In the genomic region with DNA sequence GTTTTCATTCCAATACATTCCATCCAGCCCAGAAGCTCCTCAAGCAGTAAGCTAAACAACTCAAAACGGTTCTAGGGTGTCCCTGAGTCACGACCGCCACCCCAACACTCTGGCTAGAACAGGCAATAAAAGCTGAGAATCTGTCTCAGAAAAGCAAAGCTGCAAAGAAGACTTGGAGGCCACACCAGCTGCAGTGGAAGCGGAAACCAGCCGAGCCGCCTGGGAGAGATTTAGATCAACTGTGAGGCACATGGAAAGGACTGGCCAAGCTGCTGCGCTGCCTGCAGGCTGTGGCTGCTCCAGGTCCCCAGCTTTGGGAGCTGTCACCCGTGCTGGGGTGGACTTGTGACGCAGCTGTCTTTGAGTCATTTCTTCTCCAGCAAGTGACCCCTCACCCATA, we compare ENCODE assay signal across 19 mouse cellular contexts. TPM values are rescaled to one million over a fixed set of nuclear protein-coding genes. Genes with fewer than 3 reads are reported as not detected.
DNase-seq lines count a peak whose midpoint lies in the region; ATAC-seq and TF ChIP-seq lines count a peak whose summit lies in the region.
"Had no signal": no experiment of that assay in that cellular context is flagged by ENCODE, and none has a peak within 500 bp of the region (broad histone marks: within the 10 kb centered on the region; RNA-seq: fewer than 3 reads in every experiment).

No protein-coding gene starts in this region.

- no peak for TF ChIP-seq CTCF in kidney, postnatal 0 days (IDR thresholded peaks at IDR 0.05; ENCODE audit: low read depth)

- H3K27me3 ChIP-seq in kidney, postnatal 0 days (ENCODE audit: insufficient read depth, low read length), result no peaks in the 10 kb centered on the region
- H3K27me3 ChIP-seq in hindbrain, embryonic 16.5 days (replicated peaks; ENCODE audit: control insufficient read depth, insufficient read depth, low read length), result no peaks in the 10 kb centered on the region
- no peaks in the 10 kb centered on the region for H3K27me3 ChIP-seq in hindbrain, embryonic 12.5 days
- H3K27me3 ChIP-seq: embryonic facial prominence, embryonic 15.5 days; forebrain, embryonic 15.5 days; midbrain, embryonic 12.5 days had no signal

- H3K27ac ChIP-seq in kidney, postnatal 0 days, result no peak overlapping the region
- no peak overlapping the region for H3K27ac ChIP-seq in hindbrain, embryonic 16.5 days (ENCODE audit: low read depth, low read length)
- no peak overlapping the region for H3K27ac ChIP-seq in hindbrain, embryonic 12.5 days
- H3K27ac ChIP-seq: embryonic facial prominence, embryonic 15.5 days; forebrain, embryonic 15.5 days; gastrocnemius, adult 2 months; hindbrain, postnatal 0 days; midbrain, embryonic 12.5 days had no signal

- 50% methylated on average over 9 of the region's 9 CpGs for WGBS in kidney, postnatal 0 days
- 87% methylated on average over 9 of the region's 9 CpGs for WGBS in hindbrain, embryonic 16.5 days
- 87% methylated on average over 9 of the region's 9 CpGs for WGBS in hindbrain, embryonic 12.5 days

- DNase-seq in kidney, postnatal 0 days (ENCODE audit: low spot score), result peak; percentile 17
- no peak for DNase-seq in kidney, adult 11 months
- peak; percentile 19 for DNase-seq in right cerebral cortex, postnatal 25 days
- DNase-seq in right cerebral cortex, postnatal 36 days (ENCODE audit: low spot score in 2 of 2), result no peak
- DNase-seq in naive thymus-derived CD4-positive, alpha-beta T cell, adult 2 months (ENCODE audit: low read depth), result peak; percentile 11
- peak; percentile 15 to 29 for DNase-seq in thymus, postnatal 36 days
- DNase-seq: adrenal gland, adult 2 months; cerebellum, adult 18-20 months; gastrocnemius, adult 2 months; retina, postnatal 1 day; spleen, adult 18-20 months had no signal

- H3K9me3 ChIP-seq in kidney, postnatal 0 days (replicated peaks; ENCODE audit: low read length), result no peaks in the 10 kb centered on the region
- no peaks in the 10 kb centered on the region for H3K9me3 ChIP-seq in hindbrain, embryonic 16.5 days (ENCODE audit: control insufficient read depth, low read length)
- no peaks in the 10 kb centered on the region for H3K9me3 ChIP-seq in hindbrain, embryonic 12.5 days (replicated peaks)
- H3K9me3 ChIP-seq: embryonic facial prominence, embryonic 15.5 days; forebrain, embryonic 15.5 days; midbrain, embryonic 12.5 days had no signal

- no peak for ATAC-seq in kidney, postnatal 0 days (replicated peaks; ENCODE audit: low FRiP score, low read depth)
- no peak for ATAC-seq in hindbrain, embryonic 16.5 days
- no peak for ATAC-seq in hindbrain, embryonic 12.5 days (ENCODE audit: low FRiP score)
- ATAC-seq: forebrain, embryonic 15.5 days; hindbrain, postnatal 0 days; intestine, embryonic 16.5 days had no signal

- no peak overlapping the region for H3K9ac ChIP-seq in kidney, postnatal 0 days (ENCODE audit: low read depth, low read length)
- no peak overlapping the region for H3K9ac ChIP-seq in hindbrain, embryonic 16.5 days (ENCODE audit: low read depth, low read length)
- H3K9ac ChIP-seq in hindbrain, embryonic 12.5 days, result no peak overlapping the region
- H3K9ac ChIP-seq: embryonic facial prominence, embryonic 15.5 days; forebrain, embryonic 15.5 days; midbrain, embryonic 12.5 days had no signal

- H3K36me3 ChIP-seq in kidney, postnatal 0 days (ENCODE audit: insufficient read depth, low read length), result no peaks in the 10 kb centered on the region
- H3K36me3 ChIP-seq in hindbrain, embryonic 16.5 days (ENCODE audit: control insufficient read depth, insufficient read depth, low read length), result peaks cover 18% of the 10 kb centered on the region
- H3K36me3 ChIP-seq in hindbrain, embryonic 12.5 days, result peaks cover 63% of the 10 kb centered on the region
- H3K36me3 ChIP-seq: embryonic facial prominence, embryonic 15.5 days had no signal

- no peak overlapping the region for H3K4me3 ChIP-seq in kidney, postnatal 0 days (replicated peaks; ENCODE audit: low read depth, low read length)
- no peak overlapping the region for H3K4me3 ChIP-seq in hindbrain, embryonic 16.5 days (ENCODE audit: low read length)
- H3K4me3 ChIP-seq in hindbrain, embryonic 12.5 days, result no peak overlapping the region
- H3K4me3 ChIP-seq: embryonic facial prominence, embryonic 15.5 days; forebrain, embryonic 15.5 days; gastrocnemius, adult 2 months; midbrain, embryonic 12.5 days had no signal

- H3K4me1 ChIP-seq in kidney, postnatal 0 days (replicated peaks; ENCODE audit: insufficient read depth, low read length), result no peaks in the 10 kb centered on the region
- H3K4me1 ChIP-seq in hindbrain, embryonic 16.5 days (ENCODE audit: control insufficient read depth, insufficient read depth, low read depth, low read length), result no peaks in the 10 kb centered on the region
- H3K4me1 ChIP-seq in hindbrain, embryonic 12.5 days, result no peaks in the 10 kb centered on the region
- H3K4me1 ChIP-seq: embryonic facial prominence, embryonic 15.5 days; forebrain, embryonic 15.5 days; midbrain, embryonic 12.5 days had no signal

- H3K4me2 ChIP-seq in kidney, postnatal 0 days (ENCODE audit: low read length), result no peak overlapping the region
- H3K4me2 ChIP-seq in hindbrain, embryonic 16.5 days (ENCODE audit: low read length), result no peak overlapping the region
- no peak overlapping the region for H3K4me2 ChIP-seq in hindbrain, embryonic 12.5 days (replicated peaks)
- H3K4me2 ChIP-seq: embryonic facial prominence, embryonic 15.5 days; forebrain, embryonic 15.5 days; midbrain, embryonic 12.5 days had no signal

RNA-seq across cellular contexts. Expression of a gene that starts 45.4 kb away (rescaled TPM):
- 5.8 TPM in 2 replicates for polyA plus RNA-seq in kidney, postnatal 0 days (2015; fragmentation: Nextera tagmentation; extraction: Ambion mirVana)
- polyA plus RNA-seq in hindbrain, embryonic 16.5 days (2015; fragmentation: Nextera tagmentation; extraction: Ambion mirVana), result 110 and 116 TPM in 2 replicates
- 90.5 and 91.5 TPM in 2 replicates for polyA plus RNA-seq in hindbrain, embryonic 12.5 days (2016; fragmentation: Nextera tagmentation; extraction: Ambion mirVana)
- polyA plus RNA-seq: liver, adult 2 months had no signal

Comparison
In these comparisons a context has a peak if more than half of its experiments do, and no peak if none do; other contexts are left out.
1. DNase-seq: peak in kidney, postnatal 0 days (single experiment), right cerebral cortex, postnatal 25 days (single experiment), naive thymus-derived CD4-positive, alpha-beta T cell, adult 2 months (single experiment) and thymus, postnatal 36 days (2 of 2); none in kidney, adult 11 months (single experiment) and right cerebral cortex, postnatal 36 days (0 of 2).
2. RNA of a gene that starts 45.4 kb away (polyA plus RNA-seq): 110 to 116 TPM in hindbrain, embryonic 16.5 days and 90.5 to 91.5 TPM in hindbrain, embryonic 12.5 days; 5.8 TPM in kidney, postnatal 0 days; every median in the first group is over 10 times any median in the second.